Comparison of ENCODE assay signal across 22 mouse cellular contexts in genomic region chr5:74078400-74078799, GRCm38 (mm10). TPM values are rescaled to one million over a fixed set of nuclear protein-coding genes. Genes with fewer than 3 reads are reported as not detected.
DNase-seq lines count a peak whose midpoint lies in the region; ATAC-seq lines count a peak whose summit lies in the region.
"Had no signal": no experiment of that assay in that cellular context is flagged by ENCODE, and none has a peak within 500 bp of the region (broad histone marks: within the 10 kb centered on the region; RNA-seq: fewer than 3 reads in every experiment).

No protein-coding gene starts in this region.

- ATAC-seq in heart, embryonic 11.5 days (replicated peaks; ENCODE audit: insufficient number of reproducible peaks, low FRiP score, low TSS enrichment), result no peak
- no peak for ATAC-seq in megakaryocyte, adult 5-6 weeks (ENCODE audit: poor library complexity, severe bottlenecking)
- peak; percentile 83 for ATAC-seq in intestine, embryonic 15.5 days
- no peak for ATAC-seq in hindbrain, embryonic 11.5 days (ENCODE audit: low FRiP score)
- ATAC-seq: forebrain, embryonic 14.5 days had no signal

- H3K36me3 ChIP-seq in heart, embryonic 11.5 days (ENCODE audit: control insufficient read depth, insufficient read depth, low read length), result no peaks in the 10 kb centered on the region
- no peaks in the 10 kb centered on the region for H3K36me3 ChIP-seq in megakaryocyte, embryonic 14.5 days (replicated peaks; ENCODE audit: low read length)
- H3K36me3 ChIP-seq in intestine, embryonic 15.5 days, result no peaks in the 10 kb centered on the region
- H3K36me3 ChIP-seq in hindbrain, embryonic 11.5 days (ENCODE audit: control insufficient read depth, insufficient read depth, low read length), result no peaks in the 10 kb centered on the region
- H3K36me3 ChIP-seq: embryonic facial prominence, embryonic 15.5 days; forebrain, embryonic 10.5 days had no signal

- H3K9ac ChIP-seq in heart, embryonic 11.5 days (ENCODE audit: low read depth, low read length), result no peak overlapping the region
- H3K9ac ChIP-seq in intestine, embryonic 15.5 days, result no peak overlapping the region
- no peak overlapping the region for H3K9ac ChIP-seq in hindbrain, embryonic 11.5 days (ENCODE audit: low read depth, low read length)
- H3K9ac ChIP-seq: embryonic facial prominence, embryonic 15.5 days; hindbrain, embryonic 14.5 days had no signal

- H3K9me3 ChIP-seq in heart, embryonic 11.5 days (replicated peaks; ENCODE audit: control insufficient read depth, low read length), result no peaks in the 10 kb centered on the region
- no peaks in the 10 kb centered on the region for H3K9me3 ChIP-seq in megakaryocyte, embryonic 14.5 days
- no peaks in the 10 kb centered on the region for H3K9me3 ChIP-seq in intestine, embryonic 15.5 days
- no peaks in the 10 kb centered on the region for H3K9me3 ChIP-seq in hindbrain, embryonic 11.5 days (ENCODE audit: control insufficient read depth, low read length)
- H3K9me3 ChIP-seq: embryonic facial prominence, embryonic 15.5 days; forebrain, embryonic 10.5 days had no signal

- no peaks in the 10 kb centered on the region for H3K27me3 ChIP-seq in heart, embryonic 11.5 days (ENCODE audit: control insufficient read depth, insufficient read depth, low read length)
- no peaks in the 10 kb centered on the region for H3K27me3 ChIP-seq in megakaryocyte, embryonic 14.5 days (replicated peaks)
- no peaks in the 10 kb centered on the region for H3K27me3 ChIP-seq in intestine, embryonic 15.5 days (replicated peaks)
- H3K27me3 ChIP-seq in hindbrain, embryonic 11.5 days (ENCODE audit: control insufficient read depth, insufficient read depth, low read length), result no peaks in the 10 kb centered on the region; the same call in 1 of the 2 replicates
- H3K27me3 ChIP-seq: embryonic facial prominence, embryonic 15.5 days had no signal

- H3K4me3 ChIP-seq in heart, embryonic 11.5 days (ENCODE audit: low read depth, low read length), result no peak overlapping the region
- peak overlapping the region; percentile 80 for H3K4me3 ChIP-seq in megakaryocyte, embryonic 14.5 days (replicated peaks)
- no peak overlapping the region for H3K4me3 ChIP-seq in intestine, embryonic 15.5 days (replicated peaks)
- no peak overlapping the region for H3K4me3 ChIP-seq in hindbrain, embryonic 11.5 days (ENCODE audit: low read depth, low read length)
- H3K4me3 ChIP-seq: embryonic facial prominence, embryonic 15.5 days; erythroblast, embryonic 14.5 days; forebrain, embryonic 10.5 days; gastrocnemius, adult 2 months had no signal

- 81% methylated on average over 1 of the region's 1 CpGs for WGBS in heart, embryonic 11.5 days (ENCODE audit: insufficient replicate concordance)
- 90% methylated on average over 1 of the region's 1 CpGs for WGBS in intestine, embryonic 15.5 days
- WGBS in hindbrain, embryonic 11.5 days, result 93% methylated on average over 1 of the region's 1 CpGs

- no peak overlapping the region for H3K4me2 ChIP-seq in heart, embryonic 11.5 days
- no peak overlapping the region for H3K4me2 ChIP-seq in intestine, embryonic 15.5 days (replicated peaks)
- H3K4me2 ChIP-seq in hindbrain, embryonic 11.5 days (replicated peaks; ENCODE audit: low read depth, low read length), result no peak overlapping the region
- H3K4me2 ChIP-seq: embryonic facial prominence, embryonic 15.5 days; hindbrain, embryonic 14.5 days had no signal

- peaks cover 8% of the 10 kb centered on the region for H3K4me1 ChIP-seq in heart, embryonic 11.5 days (ENCODE audit: control insufficient read depth, insufficient read depth, low read length)
- peaks cover 74% of the 10 kb centered on the region for H3K4me1 ChIP-seq in megakaryocyte, embryonic 14.5 days
- no peaks in the 10 kb centered on the region for H3K4me1 ChIP-seq in intestine, embryonic 15.5 days (replicated peaks)
- no peaks in the 10 kb centered on the region for H3K4me1 ChIP-seq in hindbrain, embryonic 11.5 days (replicated peaks; ENCODE audit: control insufficient read depth, insufficient read depth, low read length)
- H3K4me1 ChIP-seq: embryonic facial prominence, embryonic 15.5 days had no signal

- H3K27ac ChIP-seq in heart, embryonic 11.5 days (ENCODE audit: low read depth, low read length), result peak overlapping the region; percentile 29
- H3K27ac ChIP-seq in intestine, embryonic 15.5 days, result no peak overlapping the region
- H3K27ac ChIP-seq in hindbrain, embryonic 11.5 days (ENCODE audit: low read depth, low read length), result no peak overlapping the region
- H3K27ac ChIP-seq: embryonic facial prominence, embryonic 15.5 days; forebrain, embryonic 10.5 days; gastrocnemius, adult 2 months; hindbrain, embryonic 14.5 days had no signal

- no peak for DNase-seq in heart, adult 11 months
- DNase-seq in thymus, postnatal 25 days, result no peak
- DNase-seq in hindbrain, embryonic 11.5 days (ENCODE audit: low spot score), result no peak
- no peak for DNase-seq in adrenal gland, adult 8-10 months
- DNase-seq: adrenal gland, postnatal 14 days; B cell, adult 2 months; cerebellum, adult 18-20 months; cerebellum, adult 9-11 months; cerebellum, postnatal 36 days; gastrocnemius, adult 2 months; gastrocnemius, postnatal 36 days; heart, adult 18-20 months; heart, postnatal 10 days had no signal

RNA-seq across cellular contexts. Expression of gene Usp46, which starts 10.2 kb away (rescaled TPM):
- 36.8 and 41.5 TPM in 2 replicates for polyA plus RNA-seq in heart, embryonic 11.5 days (2014; fragmentation: Nextera tagmentation; extraction: Ambion mirVana)
- 0.36 and 1.5 TPM in 2 replicates for polyA plus RNA-seq in megakaryocyte, embryonic 14.5 days (2012; ENCODE audit: insufficient read depth, low replicate concordance)
- 9.3 and 12.0 TPM in 2 replicates for total RNA-seq in megakaryocyte, adult 5-6 weeks (2015)
- 7.3 and 10.0 TPM in 2 replicates for total RNA-seq in megakaryocyte, adult 5-6 weeks (2017)
- 18.7 and 22.9 TPM in 2 replicates for polyA plus RNA-seq in intestine, embryonic 15.5 days (2015; fragmentation: Nextera tagmentation; extraction: Ambion mirVana)
- 36.7 and 38.4 TPM in 2 replicates for polyA plus RNA-seq in hindbrain, embryonic 11.5 days (2014; fragmentation: Nextera tagmentation; extraction: Ambion mirVana)
- 10 to 100 TPM; 35.5 to 44.5 (median 40.4) TPM for total RNA-seq in adrenal gland, adult 8-10 months (2022)
